Mouse (Mus musculus) small intestine, adult 2 months (tissue): ENCODE measurements around the gene Prickle2.

Experiments used
- CTCF ChIP-seq: fragments of 200-500 bp; IDR thresholded peaks from 2 replicates; pipeline ENCODE4 v1.5.1; 2012; ENCODE audit warnings: low read depth, mild to moderate bottlenecking, control low read depth, inconsistent platforms, low read length, moderate library complexity, mixed read lengths; ENCODE audit not compliant: insufficient replicate concordance, insufficient read length; ENCODE audit errors: extremely low read depth
- POLR2A ChIP-seq: fragments of 200-500 bp; IDR thresholded peaks from 2 replicates; pipeline ENCODE4 v1.6.1; 2012; ENCODE audit warnings: low read depth, mild to moderate bottlenecking, control low read depth, inconsistent platforms, low read length, moderate library complexity

- TF ChIP-seq CTCF (no peak), POLR2A (no peak)
Observed at GRCm38 (mm10) chr6:92634876-92635468, 71.0 kb downstream of the Prickle2 start.
